Mouse (Mus musculus) gastrocnemius, postnatal 14 days (tissue): Measurements from ENCODE around the gene Snx5. TPM values are rescaled to one million over a fixed set of nuclear protein-coding genes. Genes with fewer than 3 reads are reported as not detected.

Source experiments
- DNase-seq: peaks from one replicate; pipeline ENCODE4 v3.0.0; 2021; ENCODE audit warnings: mixed read lengths
- intact Hi-C: fragments of 180-260 bp; cut with DNase I; formaldehyde crosslinking; loops from one replicate; pipeline ENCODE4 v1.15.1; 2025; ENCODE audit warnings: low total_unique reads
- total RNA-seq, 2 experiments: library from RNA; stranded (reverse); gene quantifications; 2 replicates each; pipeline ENCODE4 v1.2.3; 2021

The Snx5 gene
- total RNA-seq, 2 experiments from 2014 or later: 45.5 to 53.2 TPM

GRCm38 (mm10) chr2:144235776-144236175, 34.9 kb downstream of the Snx5 start:
- peak; percentile 29 for DNase-seq
- intact Hi-C loops: no loop called here

GRCm38 (mm10) chr2:144233534-144233933, 37.2 kb downstream of the Snx5 start:
- intact Hi-C loops: no loop called here
- no peak for DNase-seq

GRCm38 (mm10) chr2:144231115-144231514, 39.6 kb downstream of the Snx5 start:
- DNase-seq: no peak
- intact Hi-C loops: no loop called here

GRCm38 (mm10) chr2:144230498-144230897, 40.2 kb downstream of the Snx5 start:
- DNase-seq: no peak
- intact Hi-C loops: no loop called here

GRCm38 (mm10) chr2:144229647-144230046, 41.1 kb downstream of the Snx5 start:
- DNase-seq: no peak
- intact Hi-C loops: no loop called here

- no peak for DNase-seq
- intact Hi-C loops: no loop called here
Observed at GRCm38 (mm10) chr2:144228521-144229346, 42.0 kb downstream of the Snx5 start.

- DNase-seq: no peak
- intact Hi-C loops: no loop called here
Observed at GRCm38 (mm10) chr2:144226906-144227586, 43.7 kb downstream of the Snx5 start.

- DNase-seq: no peak
- intact Hi-C loops: no loop called here
Observed at GRCm38 (mm10) chr2:144224351-144224750, 46.4 kb downstream of the Snx5 start.

- no peak for DNase-seq
- intact Hi-C loops: loop anchor here (5.0 to 10.0 kb wide), 2 partner anchors 241 to 348 kb away; no protein-coding TSS in a partner anchor
Observed at GRCm38 (mm10) chr2:144215601-144216000, 55.1 kb downstream of the Snx5 start.

- intact Hi-C loops: loop anchor here (5.0 to 10.0 kb wide), 2 partner anchors 240 to 348 kb away; no protein-coding TSS in a partner anchor
- DNase-seq: peak; percentile 75
Observed at GRCm38 (mm10) chr2:144215195-144215594, 55.5 kb downstream of the Snx5 start.

- DNase-seq: no peak
- intact Hi-C loops: loop anchor here (5.0 to 10.0 kb wide), 2 partner anchors 240 to 347 kb away; no protein-coding TSS in a partner anchor
Observed at GRCm38 (mm10) chr2:144214508-144215185, 56.1 kb downstream of the Snx5 start.

GRCm38 (mm10) chr2:144213803-144214202, 56.9 kb downstream of the Snx5 start:
- intact Hi-C loops: loop anchor here (10.0 kb wide), 1 partner anchor 239 kb away; no protein-coding TSS in a partner anchor
- no peak for DNase-seq

- DNase-seq: no peak
- intact Hi-C loops: no loop called here
Observed at GRCm38 (mm10) chr2:144209425-144209824, 61.3 kb downstream of the Snx5 start.

GRCm38 (mm10) chr2:144207365-144207764, 63.3 kb downstream of the Snx5 start:
- intact Hi-C loops: no loop called here
- DNase-seq: no peak

GRCm38 (mm10) chr2:144203001-144203400, 67.7 kb downstream of the Snx5 start:
- DNase-seq: no peak
- intact Hi-C loops: no loop called here

- intact Hi-C loops: no loop called here
- no peak for DNase-seq
Observed at GRCm38 (mm10) chr2:144202567-144202966, 68.1 kb downstream of the Snx5 start.

- intact Hi-C loops: no loop called here
- DNase-seq: no peak
Observed at GRCm38 (mm10) chr2:144202151-144202550, 68.6 kb downstream of the Snx5 start.
